Mouse (Mus musculus) intestine, embryonic 16.5 days (tissue): ENCODE results near the gene Hirip3. TPM values are rescaled to one million over a fixed set of nuclear protein-coding genes. Genes with fewer than 3 reads are reported as not detected.

Experiments
- ATAC-seq: fragments of 200-750 bp; cut with Nextera tagmentation; 2 replicates; pipeline ENCODE4 v1.8.0; 2017; ENCODE audit warnings: moderate TSS enrichment, moderate library complexity
- H3K27ac ChIP-seq: fragments of 300-500 bp; sonication (generic); 2 replicates; pipeline ENCODE4 v1.5.1; 2014; ENCODE audit warnings: mild to moderate bottlenecking, low read length
- H3K27me3 ChIP-seq: fragments of 300-500 bp; sonication (generic); replicated peaks from 2 replicates; pipeline ENCODE4 v1.6.1; 2014; ENCODE audit warnings: low read length, control low read depth, mixed read lengths; ENCODE audit not compliant: control insufficient read depth, insufficient read depth
- H3K36me3 ChIP-seq: fragments of 300-500 bp; sonication (generic); 2 replicates; pipeline ENCODE4 v1.6.1; 2014; ENCODE audit warnings: low read length, control low read depth; ENCODE audit not compliant: control insufficient read depth, insufficient read depth
- H3K4me1 ChIP-seq: fragments of 300-500 bp; sonication (generic); 2 replicates; pipeline ENCODE4 v1.6.1; 2014; ENCODE audit warnings: low read length, control low read depth, mixed read lengths; ENCODE audit not compliant: control insufficient read depth, insufficient read depth
- H3K4me2 ChIP-seq: fragments of 300-500 bp; sonication (generic); 2 replicates; pipeline ENCODE4 v1.6.1; 2014; ENCODE audit warnings: low read depth, low read length, control low read depth
- H3K4me3 ChIP-seq: fragments of 300-500 bp; sonication (generic); 2 replicates; pipeline ENCODE4 v1.5.1; 2014; ENCODE audit warnings: mild to moderate bottlenecking, low read length
- H3K9ac ChIP-seq: fragments of 300-500 bp; sonication (generic); 2 replicates; pipeline ENCODE4 v1.6.1; 2014; ENCODE audit warnings: low read depth, low read length
- H3K9me3 ChIP-seq: fragments of 300-500 bp; sonication (generic); 2 replicates; pipeline ENCODE4 v1.6.1; 2016; ENCODE audit warnings: low read length, control low read depth; ENCODE audit not compliant: control insufficient read depth
- WGBS: fragments of 180-500 bp; shearing (Covaris S2); extraction: QIAGEN DNeasy Blood & Tissue Kit; methylation state at CpG from one replicate; pipeline ENCODE4 v1.1.7; 2014; 5-methylcytosine and 5-hydroxymethylcytosine counted together
- polyA plus RNA-seq: library from polyadenylated mRNA; unstranded; fragments of >200 nt; fragmentation: Nextera tagmentation; extraction: Ambion mirVana; gene quantifications from 2 replicates; pipeline ENCODE4 v1.2.1, GENCODE M21; 2015

Hirip3 gene
- polyA plus RNA-seq, 1 experiment from 2014 or later, result 24.8 TPM

- H3K4me2 ChIP-seq, result no peak overlapping the region
- H3K4me1 ChIP-seq, result peaks cover 22% of the 10 kb centered on the region
- no peak overlapping the region for H3K27ac ChIP-seq
- H3K36me3 ChIP-seq, result peaks cover 17% of the 10 kb centered on the region
- no peaks in the 10 kb centered on the region for H3K9me3 ChIP-seq
- ATAC-seq, result no peak
- no peak overlapping the region for H3K4me3 ChIP-seq
- WGBS, result 80% methylated on average over 2 of the region's 2 CpGs
- no peak overlapping the region for H3K9ac ChIP-seq
- H3K27me3 ChIP-seq, result no peaks in the 10 kb centered on the region
These were observed 5.8 kb downstream of the Hirip3 start for GRCm38 (mm10) chr7:126867534-126867933.

GRCm38 (mm10) chr7:126868003-126868402 lies 6.2 kb downstream of the Hirip3 start:
- Histone ChIP-seq H3K4me3 (no peak overlapping the region), H3K27ac (no peak overlapping the region), H3K4me1 (peaks cover 18% of the 10 kb centered on the region), H3K27me3 (no peaks in the 10 kb centered on the region), H3K9me3 (no peaks in the 10 kb centered on the region), H3K4me2 (no peak overlapping the region), H3K9ac (no peak overlapping the region), H3K36me3 (peaks cover 20% of the 10 kb centered on the region)
- no peak for ATAC-seq
- WGBS, result 82% methylated on average over 12 of the region's 12 CpGs

GRCm38 (mm10) chr7:126869780-126870519 lies 8.2 kb downstream of the Hirip3 start:
- H3K9me3 ChIP-seq, result no peaks in the 10 kb centered on the region
- 93% methylated on average over 23 of the region's 23 CpGs for WGBS
- H3K27me3 ChIP-seq, result no peaks in the 10 kb centered on the region
- H3K4me3 ChIP-seq, result no peak overlapping the region
- H3K9ac ChIP-seq, result no peak overlapping the region
- no peak overlapping the region for H3K27ac ChIP-seq
- H3K4me1 ChIP-seq, result no peaks in the 10 kb centered on the region
- no peak for ATAC-seq
- H3K36me3 ChIP-seq, result peaks cover 26% of the 10 kb centered on the region
- H3K4me2 ChIP-seq, result no peak overlapping the region

GRCm38 (mm10) chr7:126870520-126870891 lies 8.7 kb downstream of the Hirip3 start:
- Histone ChIP-seq H3K9ac (no peak overlapping the region), H3K9me3 (no peaks in the 10 kb centered on the region), H3K4me3 (no peak overlapping the region), H3K36me3 (peaks cover 31% of the 10 kb centered on the region), H3K4me1 (no peaks in the 10 kb centered on the region), H3K27ac (no peak overlapping the region), H3K4me2 (no peak overlapping the region), H3K27me3 (no peaks in the 10 kb centered on the region)
- ATAC-seq, result no peak
- 98% methylated on average over 2 of the region's 2 CpGs for WGBS

- H3K4me3 ChIP-seq, result no peak overlapping the region
- H3K27me3 ChIP-seq, result no peaks in the 10 kb centered on the region
- H3K4me1 ChIP-seq, result 0 out of 2 replicates have a peak, but pooled peaks cover 8% of the 10 kb centered on the region
- no peak for ATAC-seq
- WGBS, result 97% methylated on average over 1 of the region's 1 CpGs
- H3K9ac ChIP-seq, result no peak overlapping the region
- no peak overlapping the region for H3K27ac ChIP-seq
- H3K4me2 ChIP-seq, result no peak overlapping the region
- no peaks in the 10 kb centered on the region for H3K9me3 ChIP-seq
- H3K36me3 ChIP-seq, result peaks cover 46% of the 10 kb centered on the region
These were observed 15.5 kb downstream of the Hirip3 start for GRCm38 (mm10) chr7:126877239-126877638.

GRCm38 (mm10) chr7:126881040-126881439 lies 19.3 kb downstream of the Hirip3 start:
- H3K4me3 ChIP-seq, result no peak overlapping the region
- no peak for ATAC-seq
- no peaks in the 10 kb centered on the region for H3K27me3 ChIP-seq
- 0 out of 2 replicates have a peak overlapping the region, but pooled peaks have one; percentile 73 for H3K4me2 ChIP-seq
- peaks cover 27% of the 10 kb centered on the region for H3K36me3 ChIP-seq
- WGBS, result 68% methylated on average over 6 of the region's 6 CpGs
- H3K9me3 ChIP-seq, result no peaks in the 10 kb centered on the region
- H3K27ac ChIP-seq, result peak overlapping the region; percentile 30; the same call in 1 of the 2 replicates
- H3K4me1 ChIP-seq, result peaks cover 19% of the 10 kb centered on the region
- H3K9ac ChIP-seq, result peak overlapping the region; percentile 91; the same call in 1 of the 2 replicates

GRCm38 (mm10) chr7:126883731-126884181 lies 22.0 kb downstream of the Hirip3 start:
- no peaks in the 10 kb centered on the region for H3K9me3 ChIP-seq
- H3K36me3 ChIP-seq, result peaks cover 17% of the 10 kb centered on the region
- no peaks in the 10 kb centered on the region for H3K27me3 ChIP-seq
- H3K9ac ChIP-seq, result peak overlapping the region; percentile 91
- peak overlapping the region; percentile 93 for H3K4me3 ChIP-seq
- WGBS, result under 1% methylated on average over 15 of the region's 15 CpGs
- peaks cover 19% of the 10 kb centered on the region for H3K4me1 ChIP-seq
- H3K27ac ChIP-seq, result peak overlapping the region; percentile 96
- H3K4me2 ChIP-seq, result peak overlapping the region; percentile 73
- peak; percentile 8 for ATAC-seq

GRCm38 (mm10) chr7:126884286-126885164 lies 22.8 kb downstream of the Hirip3 start, which contains the start of gene Taok2:
Taok2 (minus strand) TSS chr7:126884703.
- ATAC-seq, result peak; percentile 98
- Histone ChIP-seq H3K36me3 (peaks cover 11% of the 10 kb centered on the region; the same call in 1 of the 2 replicates), H3K9me3 (no peaks in the 10 kb centered on the region), H3K27ac (peak within 1 kb of the TSS; percentile 96), H3K4me3 (peak within 1 kb of the TSS; percentile 93), H3K4me1 (peaks cover 19% of the 10 kb centered on the region), H3K9ac (peak within 1 kb of the TSS; percentile 91), H3K27me3 (no peaks in the 10 kb centered on the region), H3K4me2 (peak within 1 kb of the TSS; percentile 73)
- under 1% methylated on average over 56 of the region's 56 CpGs for WGBS

GRCm38 (mm10) chr7:126887281-126887680 lies 25.5 kb downstream of the Hirip3 start:
- no peaks in the 10 kb centered on the region for H3K27me3 ChIP-seq
- H3K27ac ChIP-seq, result no peak overlapping the region
- 77% methylated on average over 5 of the region's 5 CpGs for WGBS
- no peak overlapping the region for H3K4me2 ChIP-seq
- H3K4me1 ChIP-seq, result peaks cover 12% of the 10 kb centered on the region
- no peak for ATAC-seq
- no peaks in the 10 kb centered on the region for H3K36me3 ChIP-seq
- no peaks in the 10 kb centered on the region for H3K9me3 ChIP-seq
- H3K4me3 ChIP-seq, result no peak overlapping the region
- H3K9ac ChIP-seq, result no peak overlapping the region
